Mouse (Mus musculus) right cerebral cortex, postnatal 10 days (tissue): ENCODE measurements around the gene Ube2z.

ENCODE experiments used
- DNase-seq, 2 experiments: peaks; one replicate each; pipeline ENCODE4 v3.0.0; 2021; ENCODE audit warnings: low spot score in 2 of 2

The Ube2z gene

GRCm38 (mm10) chr11:96006852-96007515, 58.2 kb downstream of the Ube2z start:
- DNase-seq, result peak in 1 of 2 experiments; percentile 32

GRCm38 (mm10) chr11:96006367-96006851, 58.8 kb downstream of the Ube2z start:
- DNase-seq, result peak in 1 of 2 experiments; percentile 24

- DNase-seq, result peak in 1 of 2 experiments; percentile 29
Measured at GRCm38 (mm10) chr11:96005403-96006271, 59.6 kb downstream of the Ube2z start, which contains the start of gene Igf2bp1. Igf2bp1 (minus strand) TSS chr11:96005940.

- DNase-seq, result no peak
Measured at GRCm38 (mm10) chr11:96004793-96005402, 60.3 kb downstream of the Ube2z start.

- DNase-seq, result peak in 1 of 2 experiments; percentile 25
Measured at GRCm38 (mm10) chr11:96003969-96004792, 61.0 kb downstream of the Ube2z start.

- DNase-seq, result no peak
Measured at GRCm38 (mm10) chr11:96003100-96003900, 61.9 kb downstream of the Ube2z start.
